Mouse (Mus musculus): ENCODE measurements around the gene Crtap.
A peak's percentile ranks its signal among the peaks of the same experiment; 100 is the strongest.

Gene Crtap

DNA sequence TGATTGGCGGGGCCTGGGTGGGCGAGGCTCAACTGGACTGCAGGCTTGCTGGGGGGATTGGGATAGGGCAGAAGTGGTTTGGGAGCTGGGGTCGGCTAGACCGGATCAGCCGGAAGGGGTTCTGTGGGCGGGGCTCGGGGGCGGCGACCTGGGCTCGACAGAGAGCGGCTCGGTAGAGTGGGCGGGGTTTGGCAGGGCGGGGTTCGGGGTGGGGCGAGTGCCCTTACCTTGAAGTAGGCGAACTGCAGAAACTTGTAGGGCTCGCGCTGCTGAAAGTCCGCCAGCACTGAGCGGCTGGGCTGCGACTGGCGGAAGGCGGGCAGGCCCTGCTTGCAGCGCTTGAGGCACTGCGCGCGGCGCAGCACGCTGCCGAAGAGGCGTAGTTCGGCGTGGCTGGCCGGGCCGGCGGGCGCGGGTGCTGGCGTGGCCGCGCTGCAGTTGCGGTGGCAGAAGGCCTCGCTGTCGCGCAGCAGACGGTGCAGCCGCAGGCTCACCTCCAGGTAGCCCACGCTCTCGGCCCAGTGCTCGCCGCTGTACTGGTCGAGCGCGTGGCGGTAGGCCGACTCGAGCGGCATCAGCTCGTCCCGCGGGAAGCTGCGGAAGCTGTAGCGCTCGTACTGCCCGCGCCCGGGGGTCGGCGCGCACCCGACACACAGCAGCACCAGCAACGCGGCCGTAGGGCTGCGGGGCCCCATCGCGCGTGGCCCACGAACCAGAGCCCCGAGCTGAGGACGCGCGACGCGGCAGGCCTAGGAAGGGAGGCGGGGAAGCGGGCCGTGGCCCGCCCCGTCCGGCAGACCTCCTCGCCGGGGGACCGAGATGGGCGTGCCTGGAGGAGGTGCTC, at the start of gene Crtap:
TSS of gene Crtap (minus strand) at position 771 of the 844 bp plus-strand sequence.
- DNase-seq (ENCODE audit: low read depth, low spot score) = no peak

DNA sequence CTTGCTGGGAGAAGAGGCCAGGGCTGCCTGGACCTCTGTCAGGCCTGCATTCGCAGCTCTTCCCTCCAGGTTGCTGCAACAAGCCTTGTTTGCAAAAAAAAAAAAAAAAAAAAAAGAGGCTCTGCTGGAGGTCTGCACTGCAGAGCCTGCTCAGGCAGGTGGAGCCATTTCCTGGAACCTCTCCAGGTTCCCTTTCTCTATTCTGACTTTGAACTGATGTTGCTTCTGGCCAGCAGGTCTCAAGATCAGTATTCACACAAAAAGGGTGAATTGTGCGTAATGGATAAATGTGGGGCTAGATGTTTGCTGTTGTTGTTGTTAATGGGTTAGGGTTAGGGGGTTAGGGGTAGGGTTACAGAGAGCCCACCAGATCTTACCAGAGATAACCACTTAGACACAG, 45.2 kb upstream of the Crtap start:
- DNase-seq (ENCODE audit: low read depth, low spot score) = no peak

DNA sequence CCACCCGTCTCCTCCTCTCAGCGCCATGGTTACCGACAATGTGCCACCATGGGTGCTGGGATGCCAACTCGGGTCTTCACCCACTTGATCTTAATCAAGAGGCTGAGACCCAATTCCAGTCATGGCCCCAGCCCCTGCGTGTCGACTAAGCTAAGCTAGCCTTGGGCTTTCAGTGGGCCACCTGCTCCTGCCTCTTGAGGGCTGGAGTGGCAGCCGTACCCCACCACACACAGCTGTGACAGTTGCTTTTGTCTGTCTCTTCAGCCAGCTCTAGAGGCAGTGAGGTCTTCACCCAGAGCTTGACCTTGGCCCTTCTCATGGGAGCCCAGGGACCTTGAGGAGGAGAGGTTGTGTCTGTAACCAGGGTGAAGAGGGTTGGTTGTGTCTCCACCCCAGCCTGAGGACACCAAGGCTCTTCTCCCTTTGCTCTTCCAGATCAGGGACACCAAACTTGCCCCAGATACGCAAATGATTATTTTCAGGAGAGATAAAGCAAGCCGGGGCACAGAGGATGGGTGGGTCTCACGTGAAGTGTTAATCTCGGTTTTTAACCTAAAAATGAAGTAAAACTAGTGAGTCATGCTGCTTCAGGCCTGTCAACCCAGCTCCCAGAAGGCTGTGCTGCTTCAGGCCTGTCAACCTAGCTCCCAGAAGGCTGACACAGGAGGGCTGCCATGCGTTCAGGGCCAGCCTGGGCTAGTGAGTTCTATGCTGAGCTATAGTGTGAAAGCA, 37.8 kb upstream of the Crtap start:
- DNase-seq (ENCODE audit: low read depth, low spot score) = no peak

DNA sequence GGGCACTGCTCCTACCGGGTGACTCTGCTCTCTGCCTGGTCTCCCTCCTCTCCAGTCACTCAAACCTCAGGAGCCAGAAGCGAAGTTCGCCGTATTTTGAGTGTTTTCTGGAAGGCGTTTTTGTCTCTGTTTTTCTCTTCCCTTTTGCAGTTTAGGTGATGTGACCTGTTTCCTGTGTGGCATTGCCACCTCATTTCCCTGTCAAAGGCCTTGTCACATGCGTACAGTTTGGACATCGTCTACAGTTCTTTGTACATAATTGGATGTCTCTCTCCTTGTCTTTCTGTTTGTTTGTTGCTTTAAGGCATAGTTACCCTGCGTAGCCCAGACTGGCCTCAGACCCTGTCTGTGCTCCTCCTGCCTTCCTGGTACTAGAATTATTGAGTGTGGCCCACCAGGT, 37.0 kb upstream of the Crtap start:
- no peak for DNase-seq (ENCODE audit: low read depth, low spot score)

DNA sequence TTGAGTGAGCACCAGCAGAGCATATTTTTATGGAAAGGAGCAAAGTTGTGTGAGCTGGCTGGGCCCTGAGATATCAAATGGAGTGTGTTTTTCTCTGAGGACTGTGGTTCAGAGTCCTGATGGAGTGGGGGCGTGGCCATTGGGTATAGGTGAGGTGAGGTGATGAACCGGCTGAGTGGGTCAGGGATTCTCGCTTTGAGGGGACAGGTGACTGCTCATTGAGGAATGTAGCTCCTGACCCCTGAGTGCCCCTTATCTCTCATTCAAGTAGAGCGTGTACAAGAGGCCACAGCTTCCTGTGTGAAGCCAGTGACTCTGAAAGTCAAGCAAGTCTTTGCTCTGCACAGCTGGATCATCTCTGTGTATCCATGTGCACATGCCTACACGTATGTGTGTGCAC, 35.7 kb upstream of the Crtap start:
- DNase-seq (ENCODE audit: low read depth, low spot score) = no peak

DNA sequence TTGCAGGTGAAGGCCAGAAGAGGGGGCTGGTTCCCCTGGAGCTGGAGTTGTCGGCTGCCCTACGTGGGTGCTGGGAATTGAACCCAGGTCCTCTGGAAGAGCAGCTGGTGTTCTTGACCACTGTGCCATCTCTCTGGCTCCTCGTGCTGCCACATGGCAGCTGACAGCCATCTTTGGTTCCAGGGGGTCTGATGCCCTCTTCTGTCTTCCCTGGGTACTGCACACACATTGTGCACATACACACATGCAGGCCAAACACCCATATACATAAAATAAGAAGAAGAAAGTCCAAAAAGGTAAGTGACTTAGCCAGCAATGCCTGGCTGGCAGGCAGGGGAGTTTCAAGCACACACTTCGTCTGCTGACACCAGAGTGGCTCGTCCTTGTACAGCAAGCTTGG, 35.1 kb upstream of the Crtap start:
- DNase-seq (ENCODE audit: low read depth, low spot score) = no peak

DNA sequence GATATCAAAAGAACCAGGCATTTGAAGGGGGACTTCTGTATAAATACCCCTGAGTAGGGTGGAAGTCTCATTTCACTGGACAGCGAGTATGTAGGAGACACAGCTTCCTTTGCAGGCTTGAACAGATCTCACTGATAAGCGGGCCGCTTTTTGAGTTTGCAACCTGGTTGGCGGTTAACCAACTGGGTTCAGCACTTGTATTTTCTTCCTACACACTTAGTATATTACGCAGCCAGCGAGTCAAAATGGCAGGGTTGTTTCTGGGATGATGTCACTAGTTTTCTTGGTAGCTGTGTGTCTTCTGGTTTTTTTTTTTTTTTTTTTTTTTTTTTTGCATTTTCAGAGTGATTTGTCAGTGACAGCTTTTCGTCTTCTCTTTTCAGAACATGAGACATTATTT, 31.3 kb upstream of the Crtap start:
- DNase-seq (ENCODE audit: low read depth, low spot score) = no peak

DNA sequence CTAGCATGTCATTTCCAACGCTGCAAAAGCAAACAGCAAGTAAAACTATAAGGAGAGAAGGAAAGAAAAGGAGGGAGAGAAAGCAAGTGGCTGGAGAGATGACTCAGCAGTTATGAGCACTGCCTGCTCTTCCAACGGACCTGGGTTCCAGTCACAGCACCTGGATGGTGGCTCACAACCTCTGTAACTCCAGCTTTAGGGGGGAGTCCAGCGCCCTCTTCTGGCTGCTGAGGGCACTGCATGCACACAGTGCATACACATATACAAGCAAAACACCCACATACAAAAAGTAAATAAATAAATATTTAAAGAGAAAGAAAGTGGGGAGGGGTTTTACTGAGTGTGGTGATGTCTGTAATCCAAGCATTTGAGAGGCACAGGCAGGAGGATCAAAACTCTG, 30.6 kb upstream of the Crtap start:
- DNase-seq (ENCODE audit: low read depth, low spot score) = no peak

DNA sequence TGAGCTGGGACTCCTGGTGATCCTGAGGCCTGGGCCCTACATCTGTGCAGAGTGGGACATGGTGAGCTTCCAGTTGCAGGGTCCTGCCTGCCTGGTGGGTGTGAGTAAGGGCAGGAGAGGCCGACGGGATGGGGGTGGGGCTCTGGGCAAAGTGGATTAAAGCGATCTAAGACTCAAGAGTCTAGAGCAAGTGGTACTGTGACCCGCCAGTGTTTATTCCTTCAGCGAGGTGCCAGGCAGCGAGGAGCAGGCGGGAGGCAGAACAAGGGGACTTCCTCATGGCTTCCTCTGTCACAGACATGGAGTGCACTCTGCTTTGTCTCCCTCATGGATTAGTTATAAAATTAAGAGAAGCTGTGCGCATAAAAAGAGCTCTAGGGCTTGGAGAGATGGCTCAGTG, 30.0 kb upstream of the Crtap start:
- DNase-seq (ENCODE audit: low read depth, low spot score) = no peak

DNA sequence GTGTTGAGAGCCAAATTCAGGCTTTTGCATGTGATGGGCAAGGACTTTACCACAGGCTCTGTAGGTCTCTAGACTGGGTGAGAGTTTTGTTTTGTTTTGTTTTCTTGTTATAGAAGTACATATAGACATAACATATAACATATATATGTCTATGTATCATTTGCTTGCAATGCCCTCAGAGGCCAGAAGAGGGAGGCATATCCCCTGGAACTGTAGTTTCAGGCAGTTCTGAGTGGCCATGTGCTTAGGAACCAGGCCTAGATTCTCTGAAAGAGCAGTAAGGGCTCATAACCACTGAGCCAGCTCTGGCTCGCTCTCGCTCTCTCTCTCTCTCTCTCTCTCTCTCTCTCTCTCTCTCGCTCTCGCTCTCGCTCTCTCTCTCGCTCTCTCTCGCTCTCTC, 27.7 kb upstream of the Crtap start:
- no peak for DNase-seq (ENCODE audit: low read depth, low spot score)

DNA sequence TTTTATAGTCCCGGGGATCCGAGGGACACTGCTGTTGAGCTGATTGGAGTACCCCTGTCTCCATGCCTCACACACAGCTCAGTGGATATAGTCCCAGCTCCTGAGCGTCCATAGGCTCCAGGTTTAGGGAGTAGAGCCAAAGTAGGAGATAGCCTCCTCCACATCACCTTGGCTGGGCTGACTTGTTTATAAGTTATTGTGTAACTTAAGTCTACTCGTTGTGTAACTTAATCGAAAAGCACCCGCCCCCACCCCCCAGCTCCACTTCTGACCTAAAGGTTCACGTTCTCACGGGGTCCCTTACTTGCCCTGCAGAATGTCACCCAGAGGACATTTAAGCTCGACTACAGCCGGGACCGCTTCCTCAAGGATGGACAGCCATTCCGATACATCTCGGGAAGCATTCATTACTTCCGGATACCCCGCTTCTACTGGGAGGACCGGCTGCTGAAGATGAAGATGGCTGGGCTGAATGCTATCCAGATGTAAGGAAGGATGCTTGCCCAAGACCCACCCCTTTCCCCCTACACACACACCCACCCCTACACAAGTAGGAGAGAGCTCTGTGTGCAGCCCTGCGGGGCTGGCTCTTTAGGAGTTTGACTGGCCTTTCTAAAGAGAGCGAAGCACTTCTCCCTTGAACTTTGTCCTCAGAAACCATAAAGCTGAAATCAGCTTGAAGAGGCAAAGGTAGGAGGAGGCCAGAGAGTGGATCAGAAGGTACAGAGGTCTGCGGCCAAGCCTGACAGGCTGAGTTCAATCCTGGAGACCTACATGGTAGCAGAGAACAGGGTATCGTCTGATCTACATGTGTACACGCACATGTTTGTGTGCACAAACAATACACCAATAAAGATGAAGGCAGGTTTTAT, 26.4 kb upstream of the Crtap start:
- no peak for DNase-seq (ENCODE audit: low read depth, low spot score)

DNA sequence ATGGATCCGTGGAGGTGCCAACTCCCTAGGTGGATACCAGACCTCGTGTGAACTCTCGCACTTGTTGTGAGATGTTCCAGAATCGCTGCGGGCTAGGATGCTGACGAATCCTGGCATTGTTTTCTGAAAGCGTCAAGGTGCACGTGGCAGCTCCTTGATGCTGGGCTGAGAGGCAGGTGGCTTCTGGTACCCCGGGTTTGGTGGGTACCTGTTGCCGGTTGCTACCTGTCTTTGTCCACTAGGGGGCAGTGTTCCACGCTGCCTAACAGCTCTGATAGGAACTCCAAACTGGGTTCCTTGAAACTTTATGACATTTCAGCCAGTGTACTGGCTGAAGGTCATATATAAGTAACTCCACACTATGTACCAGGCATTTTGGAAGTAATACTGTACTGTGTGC, 25.2 kb upstream of the Crtap start:
- DNase-seq (ENCODE audit: low read depth, low spot score) = no peak

DNA sequence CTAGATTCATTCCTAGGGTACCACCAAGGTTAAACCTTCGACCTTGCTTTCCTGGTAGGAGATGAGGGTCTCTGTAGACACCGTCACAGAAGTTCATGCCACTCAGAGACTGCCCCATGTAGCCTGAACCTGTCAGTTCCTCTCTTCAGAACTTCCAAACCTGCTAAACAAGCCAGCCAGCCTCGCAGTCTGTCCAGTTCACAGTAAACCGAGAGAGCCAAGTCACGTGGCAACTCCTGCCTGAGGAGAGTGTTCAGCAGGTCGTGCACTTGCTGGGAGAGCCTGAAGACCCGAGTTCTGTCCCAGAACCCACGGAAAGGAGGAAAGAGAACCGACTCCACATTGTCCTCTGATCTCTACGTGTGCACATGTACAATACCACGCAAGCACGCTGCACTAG, 23.4 kb upstream of the Crtap start:
- DNase-seq (ENCODE audit: low read depth, low spot score) = no peak

DNA sequence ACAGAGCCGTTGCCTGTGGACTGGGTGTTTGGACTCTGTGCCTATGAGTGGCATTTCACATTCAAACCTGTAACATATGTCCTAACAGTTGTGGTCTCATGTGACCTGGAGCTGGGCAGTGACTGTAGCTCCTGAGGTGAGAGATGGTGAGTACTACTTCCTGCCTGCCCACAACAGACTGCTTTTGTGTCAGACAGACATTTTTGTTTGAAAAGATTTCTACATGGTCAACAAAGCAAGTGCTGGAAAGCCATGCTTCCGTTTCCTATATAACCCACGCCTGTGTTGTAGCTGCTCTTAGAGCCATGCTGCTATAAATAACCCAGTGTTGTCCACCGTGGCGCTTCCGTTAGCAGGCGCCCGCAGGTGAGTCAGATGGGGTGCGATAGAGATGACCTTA, 21.9 kb upstream of the Crtap start:
- DNase-seq (ENCODE audit: low read depth, low spot score) = no peak

DNA sequence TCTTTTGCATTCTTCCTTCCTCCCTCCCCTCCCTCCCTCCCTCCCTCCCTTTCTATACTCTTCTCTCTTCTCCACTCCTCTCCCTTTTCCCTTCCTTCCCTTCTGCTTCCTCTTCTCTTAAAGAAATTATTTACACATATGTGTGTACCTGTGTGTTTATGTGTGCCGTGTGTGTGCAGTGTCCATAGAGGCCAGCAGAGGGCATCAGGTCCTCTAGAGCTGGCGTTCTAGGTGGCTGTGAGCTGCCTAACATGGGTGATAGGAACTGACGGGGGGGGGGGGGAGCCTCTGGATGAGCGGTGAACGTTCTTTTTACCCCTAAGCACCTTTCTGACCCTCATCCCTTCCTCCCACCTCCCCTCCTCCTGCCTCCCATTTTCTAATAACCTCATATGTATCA, 20.8 kb upstream of the Crtap start:
- no peak for DNase-seq (ENCODE audit: low read depth, low spot score)

DNA sequence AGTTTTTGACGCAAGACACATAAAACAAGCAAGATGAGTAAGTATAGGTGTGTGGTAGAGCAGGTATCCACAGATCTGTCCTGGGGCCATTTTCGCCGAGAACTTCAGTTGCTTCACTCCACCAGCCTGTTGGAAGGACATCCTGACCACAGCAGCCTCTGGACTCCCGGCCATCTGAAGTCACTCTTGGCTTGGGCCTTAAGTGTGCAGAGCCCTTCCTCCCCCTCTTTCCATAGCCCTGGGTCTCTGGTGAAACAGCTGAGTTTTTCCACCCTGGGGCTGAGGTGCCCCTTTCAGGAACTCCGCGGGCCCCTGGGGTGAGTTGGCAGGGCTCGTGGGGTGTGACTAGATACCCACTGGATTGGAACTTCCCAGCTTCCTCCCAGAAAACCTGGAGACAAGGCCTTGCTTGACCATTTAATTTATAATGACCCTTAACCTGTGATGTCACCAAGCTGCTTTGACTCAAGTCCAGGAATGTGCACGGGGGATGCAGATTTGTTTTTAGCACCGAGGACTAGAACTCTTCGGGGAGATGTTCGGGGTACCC, 19.9 kb upstream of the Crtap start:
- no peak for DNase-seq (ENCODE audit: low read depth, low spot score)

DNA sequence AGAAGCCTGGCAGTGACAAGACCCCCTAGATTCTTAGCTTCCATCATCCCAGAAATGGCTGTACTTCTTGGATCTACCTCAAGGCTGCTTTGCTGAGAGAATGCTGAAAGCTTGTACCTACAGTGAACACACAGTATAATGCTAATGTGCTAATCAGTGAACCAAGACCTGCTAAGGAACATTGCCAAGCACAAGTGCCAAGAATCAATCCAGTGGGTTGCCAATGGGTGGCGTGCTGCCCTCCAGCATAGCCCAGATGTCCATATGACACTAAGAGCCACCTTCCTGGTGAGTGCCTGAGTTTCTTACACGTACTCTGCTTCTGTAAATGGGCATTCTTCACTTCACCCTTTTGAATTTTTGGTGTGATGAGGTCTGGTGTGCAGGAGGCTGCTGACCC, 17.2 kb upstream of the Crtap start:
- no peak for DNase-seq (ENCODE audit: low read depth, low spot score)

DNA sequence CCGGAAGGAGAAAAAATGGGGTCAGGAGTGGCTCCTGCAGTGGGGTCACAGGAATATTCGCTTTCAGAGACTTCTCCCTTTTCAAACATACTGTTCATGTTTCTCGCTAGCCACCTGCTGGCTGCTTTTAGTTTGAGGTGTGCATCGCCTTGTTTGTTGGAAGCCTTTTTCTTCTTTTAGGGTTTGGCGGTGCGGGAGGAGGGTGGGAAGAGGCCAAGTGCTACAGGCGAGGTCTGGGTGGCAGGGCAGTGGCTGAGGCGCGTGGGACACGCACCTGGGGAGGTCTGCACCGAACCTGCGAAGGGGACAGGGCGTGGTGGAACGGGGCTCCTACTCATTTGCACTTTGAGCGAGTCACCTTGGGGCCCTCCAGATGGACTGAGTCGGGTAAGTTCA, 11.2 kb upstream of the Crtap start:
- DNase-seq (ENCODE audit: low read depth, low spot score) = no peak

DNA sequence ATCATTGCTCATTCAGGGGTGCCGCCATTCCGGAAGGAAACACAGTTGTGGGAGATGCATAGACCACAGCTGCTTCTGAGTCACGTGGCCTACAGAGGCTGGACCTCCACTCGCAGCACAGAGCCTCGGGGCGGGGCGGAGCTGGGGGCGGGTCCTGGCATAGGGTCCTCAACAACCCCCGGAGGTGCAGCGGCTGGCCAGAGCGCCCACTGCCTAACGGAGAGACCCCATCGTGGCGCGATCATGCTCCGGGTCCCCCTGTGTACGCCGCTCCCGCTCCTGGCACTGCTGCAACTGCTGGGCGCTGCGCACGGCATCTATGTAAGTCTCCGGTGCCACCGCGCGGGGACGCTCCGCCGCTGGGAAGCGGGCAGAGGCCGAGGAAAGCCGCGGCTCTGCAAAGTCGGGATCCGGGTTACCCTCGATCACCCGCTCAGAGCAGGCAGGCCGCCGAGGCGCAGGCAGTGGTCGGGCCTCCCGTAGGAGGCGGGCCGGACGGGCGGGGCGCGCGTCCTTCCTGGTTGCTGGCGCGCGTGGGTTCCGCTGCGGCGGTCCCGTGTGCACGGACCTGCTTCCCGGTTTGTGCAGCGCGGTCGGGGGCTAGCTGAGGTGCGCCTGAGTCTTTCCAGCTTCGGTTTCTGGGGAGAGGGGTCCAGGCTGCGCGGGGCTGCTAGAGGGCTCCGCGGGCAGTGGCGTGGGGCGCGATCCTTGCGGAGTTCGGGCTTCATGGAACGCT, 10.6 kb upstream of the Crtap start, which contains the start of the genes Glb1 and Tmppe:
TSS of gene Glb1 (plus strand) at position 128 of the 736 bp plus-strand sequence.
TSS of gene Tmppe (plus strand) at position 157 of the 736 bp plus-strand sequence.
- peak; percentile 63 for DNase-seq (ENCODE audit: low read depth, low spot score)

DNA sequence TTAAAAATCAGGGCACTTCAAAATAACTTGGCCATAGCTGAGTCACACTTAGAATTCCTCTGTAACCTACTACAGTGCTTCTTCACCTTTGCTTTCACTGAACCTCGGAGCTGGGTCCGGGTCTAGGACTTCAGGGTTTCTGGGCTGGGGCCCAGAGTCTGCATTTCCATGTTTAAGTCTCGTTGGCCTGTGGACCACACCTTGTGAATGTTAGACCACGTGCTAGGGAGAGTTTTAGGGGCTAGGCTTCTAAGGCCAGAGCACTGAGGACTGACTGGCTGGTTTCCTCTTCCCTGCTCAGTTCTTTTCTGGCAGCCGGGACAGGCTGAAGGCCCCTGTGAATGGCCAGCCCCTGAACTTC, 10.1 kb upstream of the Crtap start:
- no peak for DNase-seq (ENCODE audit: low read depth, low spot score)

DNA sequence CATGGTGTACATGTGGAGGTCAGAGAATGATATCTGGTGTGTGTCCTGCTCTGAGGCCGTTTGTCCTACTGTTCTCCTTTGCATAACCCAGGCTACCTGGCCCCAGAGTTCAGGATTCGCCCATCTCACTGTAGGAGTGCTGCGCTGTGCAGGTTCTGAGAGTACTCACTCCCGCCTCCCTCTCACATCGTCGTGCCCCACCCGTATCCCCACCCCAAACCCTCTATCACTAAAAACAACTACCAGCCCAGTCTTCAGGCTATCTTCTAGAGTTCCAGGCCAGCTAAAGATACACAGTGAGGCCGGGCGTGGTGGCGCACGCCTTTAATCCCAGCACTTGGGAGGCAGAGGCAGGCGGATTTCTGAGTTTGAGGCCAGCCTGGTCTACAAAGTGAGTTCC, 9.2 kb upstream of the Crtap start:
- no peak for DNase-seq (ENCODE audit: low read depth, low spot score)

All from telencephalon, adult 2 months (tissue).